Mouse (Mus musculus) adrenal gland, postnatal 14 days (tissue): ENCODE results near the gene Ston1. TPM values are rescaled to one million over a fixed set of nuclear protein-coding genes. Genes with fewer than 3 reads are reported as not detected.

Experiments used
- DNase-seq: peaks from one replicate; pipeline ENCODE4 v3.0.0; 2021; ENCODE audit warnings: mixed read lengths
- total RNA-seq: library from RNA; stranded (reverse); gene quantifications from 2 replicates; pipeline ENCODE4 v1.2.3, GENCODE M21; 2021

Ston1 gene
- total RNA-seq, 1 experiment from 2014 or later: 28.0 TPM

DNA sequence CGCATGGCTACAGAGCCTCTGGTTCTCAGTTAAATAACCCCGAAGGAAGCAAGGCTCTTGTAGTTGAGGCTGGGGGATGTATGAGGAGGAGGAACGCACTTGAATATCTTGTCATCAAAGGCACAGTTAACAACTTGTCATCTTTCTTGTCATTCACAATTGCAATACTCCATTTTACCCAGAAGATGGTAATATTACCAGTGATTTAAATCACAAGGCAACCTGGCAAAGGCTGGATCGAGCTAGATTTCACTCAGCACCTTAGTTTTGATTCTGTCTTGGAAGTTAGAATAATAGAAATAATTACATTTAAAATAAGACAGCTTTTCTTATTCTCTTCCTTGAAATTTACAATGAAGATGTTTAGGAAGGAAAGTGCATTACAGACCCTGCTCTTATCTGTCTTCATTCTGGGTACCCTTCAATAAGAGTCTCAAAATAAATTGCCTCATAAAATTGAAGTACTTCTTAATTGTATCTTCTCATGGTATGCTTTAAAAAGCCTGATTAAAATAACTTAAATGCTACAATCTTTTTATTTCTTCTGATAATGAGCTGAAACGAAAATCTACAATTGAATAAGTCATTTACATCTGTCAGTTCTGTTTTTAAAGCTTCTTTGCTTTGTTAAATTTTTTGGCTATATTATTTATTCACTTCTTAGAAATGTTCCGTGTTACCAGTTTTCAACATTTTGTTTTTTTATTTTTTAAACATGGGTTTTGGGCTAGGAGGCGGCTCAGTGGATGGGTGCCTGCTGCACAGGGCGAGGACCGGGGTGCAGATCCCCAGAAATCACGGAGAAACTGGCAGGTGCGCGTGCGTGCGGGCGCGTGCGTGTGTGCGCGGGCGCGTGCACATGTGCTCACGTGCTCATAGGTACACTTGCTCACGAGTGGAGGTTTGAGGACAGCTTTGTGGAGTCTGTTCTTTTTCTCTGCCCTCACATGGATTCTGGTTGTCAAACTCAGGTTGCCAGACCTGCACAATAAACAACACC is 78.1 kb downstream of the Ston1 start:
- DNase-seq: no peak

DNA sequence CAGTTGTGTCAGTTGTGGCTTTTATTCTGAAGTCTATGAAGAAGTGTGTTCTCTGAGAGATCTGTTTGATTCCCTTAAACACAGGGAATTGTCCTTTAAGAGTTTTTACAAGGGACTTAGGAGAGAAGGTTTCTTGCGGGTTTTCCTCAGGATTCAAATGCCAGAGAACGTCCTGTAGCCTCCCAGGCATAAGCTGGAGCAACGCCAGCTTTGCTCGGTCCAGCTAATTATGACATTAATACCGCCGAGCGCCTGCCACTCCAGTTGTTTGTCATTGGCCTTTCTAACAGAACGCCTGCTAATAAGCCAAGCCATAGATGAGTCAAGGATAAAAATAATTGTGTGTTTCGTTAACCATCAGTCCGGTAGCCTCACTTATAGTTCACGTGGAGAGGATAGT is 90.7 kb downstream of the Ston1 start:
- no peak for DNase-seq

DNA sequence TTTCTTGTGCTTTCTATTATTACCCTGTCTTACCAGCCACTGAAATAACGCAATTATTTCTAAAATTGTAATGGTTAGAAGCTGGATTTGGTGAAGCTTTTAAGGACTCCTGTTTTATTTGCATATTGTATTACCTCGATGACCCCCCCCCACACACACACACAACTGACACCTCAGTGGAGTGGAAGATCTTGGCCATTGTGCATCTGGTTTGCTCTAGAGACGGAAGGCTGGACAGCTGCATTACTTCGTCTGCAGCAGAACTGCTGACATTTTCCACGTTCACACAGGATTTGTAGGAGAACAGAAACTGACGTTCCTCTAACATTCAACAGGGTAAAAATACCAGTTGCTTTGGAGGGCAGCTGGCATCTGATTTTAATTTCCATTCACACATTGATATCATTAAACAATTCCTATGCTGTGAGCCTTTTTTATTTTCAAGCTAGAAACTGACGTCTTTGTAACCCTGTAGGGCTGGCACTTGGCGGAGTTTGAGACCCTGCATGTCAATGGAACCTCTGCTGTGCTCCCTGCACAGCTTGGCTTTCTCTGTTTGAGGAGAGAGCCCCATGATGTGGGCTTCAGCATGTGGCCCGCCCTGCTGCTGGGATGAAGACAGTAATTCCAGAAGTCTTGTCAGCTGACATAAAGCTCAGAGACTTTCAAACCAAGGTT is 99.3 kb downstream of the Ston1 start:
- no peak for DNase-seq

DNA sequence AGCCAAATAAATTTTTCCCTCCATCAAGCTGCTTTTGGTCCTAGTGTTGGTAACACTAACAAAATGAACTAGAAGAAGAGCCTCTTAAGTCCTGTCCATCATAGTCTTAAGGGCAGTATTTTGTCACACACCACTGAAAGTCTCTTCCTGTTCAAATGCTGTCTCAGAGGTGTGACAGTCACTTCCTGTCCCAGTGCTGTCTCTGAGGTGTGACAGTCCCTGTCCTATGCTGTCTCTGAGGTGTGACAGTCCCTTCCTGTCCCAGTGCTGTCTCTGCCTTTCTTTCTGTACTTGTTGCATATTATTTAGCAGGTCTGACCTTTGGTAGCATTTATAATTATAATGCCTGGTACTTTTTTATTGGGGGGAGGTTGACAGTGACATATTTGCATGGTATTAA is 103.4 kb downstream of the Ston1 start:
- no peak for DNase-seq

DNA sequence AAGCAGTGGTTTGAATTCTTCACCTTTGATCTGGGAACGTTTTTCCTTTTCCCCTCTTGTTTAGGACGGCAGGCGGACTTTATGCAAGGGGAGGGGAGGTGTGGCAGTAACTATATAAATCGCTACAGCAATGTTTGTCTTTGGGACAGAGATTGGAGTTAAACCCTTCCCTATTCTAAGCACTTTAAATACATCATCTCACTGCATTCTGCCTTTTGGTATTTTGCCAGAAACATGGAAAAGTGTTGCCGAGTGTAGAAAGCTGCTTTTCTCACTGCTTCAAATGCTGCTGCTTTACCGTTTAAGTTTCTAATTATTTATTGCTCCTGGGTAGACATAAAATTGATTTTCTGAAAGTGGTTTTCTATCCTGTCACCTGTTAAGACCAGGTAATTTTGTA is 104.9 kb downstream of the Ston1 start:
- no peak for DNase-seq

DNA sequence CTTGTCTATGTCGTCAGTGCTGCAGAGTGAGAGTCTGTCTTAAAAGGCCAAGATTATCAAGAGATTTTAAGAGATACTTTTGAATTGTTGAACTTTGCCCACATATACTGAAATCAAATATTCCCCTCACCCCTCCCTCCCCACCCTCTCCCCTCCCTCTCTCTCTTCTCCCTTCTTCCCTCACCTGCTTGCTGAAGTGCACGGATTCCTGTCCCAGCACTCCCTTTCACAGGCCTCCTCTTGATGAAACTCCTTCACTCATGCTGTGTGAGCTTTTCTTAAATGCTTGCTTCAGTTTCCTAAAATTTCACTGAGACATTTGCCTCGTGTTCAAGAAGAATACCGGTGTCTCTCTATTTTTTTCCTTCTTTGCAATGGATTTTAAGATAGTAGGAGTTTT is 105.6 kb downstream of the Ston1 start:
- DNase-seq: no peak

DNA sequence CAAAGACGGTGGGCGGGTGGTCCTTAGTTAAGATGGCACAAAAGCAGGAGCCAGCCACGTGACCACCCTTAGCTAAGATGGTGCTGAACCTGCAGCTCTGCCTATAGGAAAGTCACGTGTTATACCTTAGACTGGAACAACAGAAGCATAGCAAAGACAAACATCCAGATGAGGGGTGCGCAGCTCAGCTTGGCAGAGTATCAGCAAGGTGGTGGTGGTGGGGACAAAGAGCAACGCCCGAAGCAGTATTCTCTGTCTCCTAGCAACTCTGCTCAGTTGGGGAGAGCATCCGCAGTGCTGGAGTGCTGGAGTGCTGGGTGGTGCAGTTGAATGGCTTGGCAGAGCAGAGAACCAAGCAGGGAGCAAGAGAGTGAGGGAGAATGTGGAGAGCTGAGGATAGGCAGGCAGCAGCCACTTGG is 108.8 kb downstream of the Ston1 start:
- no peak for DNase-seq

Other genes starting within 250 kb of the Ston1 start
- 21.8 and 27.3 TPM in 2 replicates for gene Foxn2, start 157.0 kb upstream of the Ston1 start, total RNA-seq
- gene Ppp1r21, start 67.6 kb upstream of the Ston1 start, total RNA-seq: 36.7 and 42.7 TPM in 2 replicates
- gene Gtf2a1l, start 71.0 kb downstream of the Ston1 start, total RNA-seq: not detected in 2 replicates
- not detected in 2 replicates for gene Lhcgr, start 194.3 kb downstream of the Ston1 start, total RNA-seq